Mouse (Mus musculus) kidney, adult 18-20 months (tissue): ENCODE measurements around the gene Iffo2.
"Not testable (repeated sequence)": the region's sequence is repeated elsewhere in the genome, so short reads cannot be mapped to it uniquely, and the experiment has no call there.

Source experiments
- DNase-seq: peaks from one replicate; pipeline ENCODE4 v3.0.0; 2021

Iffo2 gene

DNA sequence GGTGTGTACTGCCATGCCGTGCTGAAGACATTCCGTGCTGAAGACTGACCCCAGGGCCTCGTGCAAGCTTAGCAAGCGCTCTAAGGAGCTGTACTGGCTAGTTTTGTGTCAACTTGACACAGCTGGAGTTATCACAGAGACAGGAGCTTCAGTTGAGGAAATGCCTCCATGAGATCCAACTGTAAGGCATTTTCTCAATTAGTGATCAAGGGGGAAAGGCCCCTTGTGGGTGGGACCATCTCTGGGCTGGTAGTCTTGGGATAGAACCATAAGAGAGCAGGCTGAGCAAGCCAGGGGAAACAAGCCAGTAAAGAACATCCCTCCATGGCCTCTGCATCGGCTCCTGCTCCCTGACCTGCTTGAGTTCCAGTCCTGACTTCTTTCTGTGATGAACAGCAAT lies at the start of gene Iffo2:
Gene Iffo2, plus strand, starts transcription at position 301 of the 400 bp plus-strand sequence.
- DNase-seq = not testable (repeated sequence)

DNA sequence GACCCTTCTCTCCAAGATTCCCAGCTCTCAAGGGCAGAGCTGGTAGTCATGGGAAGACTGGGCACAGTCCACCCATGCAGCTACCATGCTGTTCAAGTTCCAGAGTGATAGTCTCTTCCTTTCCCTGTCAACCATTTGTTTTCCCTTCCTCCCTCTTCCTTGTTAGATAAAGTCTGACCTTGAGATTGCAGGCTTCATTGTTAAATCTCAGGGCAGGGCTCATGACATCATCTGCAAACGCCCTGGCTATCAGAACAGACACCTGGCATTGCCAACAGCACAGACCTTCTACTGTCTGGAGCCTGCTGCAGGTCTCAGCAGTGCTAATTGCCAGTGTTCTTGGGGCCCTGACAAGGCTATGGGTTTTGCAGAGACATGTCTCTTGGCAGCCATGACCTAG lies 48.9 kb upstream of the Iffo2 start:
- no peak for DNase-seq

DNA sequence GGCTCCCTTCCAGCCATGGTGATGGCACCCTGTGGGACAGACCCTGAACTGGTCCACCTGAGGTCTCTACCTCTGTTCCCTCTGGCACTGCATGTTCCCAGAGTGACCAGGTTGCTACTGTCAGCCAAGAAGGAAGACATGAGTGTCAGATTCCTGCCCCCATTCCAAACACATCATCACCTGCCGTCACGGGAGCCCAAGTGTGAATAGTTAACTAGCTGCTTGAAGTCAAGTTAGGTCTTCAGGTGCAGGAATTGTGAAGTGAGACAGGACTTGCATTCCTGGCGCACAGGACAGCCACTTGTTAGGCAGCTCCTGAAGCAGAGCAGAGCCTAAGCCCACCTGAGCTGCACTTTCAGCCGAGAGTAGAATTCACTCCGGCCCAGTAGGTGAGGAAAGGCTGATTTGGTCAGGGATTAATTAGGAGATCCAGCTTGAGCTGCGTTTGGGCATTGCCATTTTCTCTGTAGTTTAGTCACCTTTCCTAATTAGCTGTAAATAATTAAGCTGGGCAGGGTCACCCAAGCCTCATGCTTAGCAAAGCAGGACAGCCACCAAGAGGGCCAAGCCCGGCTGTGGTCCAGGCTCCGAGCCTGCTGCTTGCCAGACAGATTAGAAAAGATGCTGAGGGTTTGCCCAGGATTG lies 46.8 kb upstream of the Iffo2 start:
- peak; percentile 71 for DNase-seq

DNA sequence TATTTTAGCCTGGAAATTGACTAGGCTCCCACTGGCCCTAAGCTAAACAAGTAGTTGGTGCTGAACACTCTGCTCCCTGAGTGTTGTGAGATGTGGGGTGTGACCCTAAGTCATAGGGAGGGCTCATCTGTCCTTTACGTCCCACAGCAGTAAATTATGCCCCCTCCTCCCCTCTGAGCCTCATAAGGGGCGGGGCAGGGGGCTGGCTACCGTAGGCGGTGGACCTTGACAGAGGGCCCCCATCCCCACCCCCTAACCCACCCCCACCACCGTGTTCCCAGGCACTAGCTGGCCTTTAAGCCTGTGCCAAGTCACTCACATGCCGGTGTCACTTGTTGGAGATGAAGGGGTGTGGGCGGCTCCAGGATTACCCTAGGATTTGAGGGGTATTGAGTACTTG lies 45.9 kb upstream of the Iffo2 start:
- DNase-seq = no peak

DNA sequence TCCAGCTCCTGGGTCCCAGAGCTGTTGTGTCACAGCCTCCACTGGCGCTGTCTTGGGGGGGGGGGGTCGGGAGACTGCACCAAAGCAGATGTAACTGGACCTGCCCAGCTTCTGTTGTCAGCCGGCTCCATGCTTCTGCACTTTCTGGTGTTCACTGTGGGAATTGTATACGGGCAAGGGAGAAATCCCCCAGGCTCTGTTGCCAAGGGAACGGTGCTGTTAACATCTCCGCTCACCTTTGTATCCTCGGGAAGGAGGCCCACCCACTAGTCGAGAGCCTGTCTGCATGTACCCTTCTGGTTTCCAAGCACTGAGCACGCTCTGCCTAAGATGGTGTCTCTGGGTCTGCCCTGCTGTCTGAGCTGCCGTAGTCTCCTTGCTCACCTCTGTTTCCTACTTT lies 43.3 kb upstream of the Iffo2 start:
- DNase-seq = no peak

DNA sequence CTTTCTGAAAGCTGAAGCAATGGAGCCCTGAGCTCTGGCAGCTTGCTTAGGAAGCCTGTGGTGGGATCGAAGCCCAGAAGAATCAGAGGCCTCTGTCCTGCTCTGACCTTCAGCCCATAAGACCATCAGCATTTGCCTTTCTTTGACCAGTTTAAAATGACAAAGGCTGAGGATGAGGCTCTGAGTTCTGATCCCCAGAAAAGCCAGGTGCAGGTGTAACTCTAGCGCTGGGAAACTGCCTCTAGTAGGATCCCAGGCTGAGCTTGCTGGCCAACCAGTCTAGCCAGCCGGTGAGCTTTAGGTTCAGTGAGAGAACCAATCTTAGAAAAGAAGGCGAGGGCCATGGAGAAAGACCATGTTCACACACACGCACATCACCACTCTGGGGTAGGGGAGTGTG lies 42.0 kb upstream of the Iffo2 start:
- DNase-seq = no peak

DNA sequence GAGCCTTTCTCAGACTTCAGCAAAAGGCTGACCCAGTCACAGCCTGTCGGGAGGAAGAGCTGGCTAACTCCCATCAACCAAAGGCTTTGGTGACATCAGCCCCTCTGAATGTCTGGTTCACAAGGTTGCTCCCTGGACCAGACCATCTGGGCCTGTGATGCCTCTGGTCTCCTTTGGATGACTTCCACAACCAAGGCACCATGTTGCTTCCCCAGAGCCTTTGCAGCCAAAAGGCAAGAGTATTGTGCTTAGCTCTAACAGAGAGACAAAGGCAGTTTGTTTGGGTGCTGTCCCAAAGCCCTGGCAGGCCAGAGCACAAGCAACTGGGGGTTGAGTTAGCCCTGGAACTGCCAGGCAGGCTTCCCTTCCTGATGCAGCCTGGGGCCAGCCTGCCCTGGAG lies 40.4 kb upstream of the Iffo2 start:
- no peak for DNase-seq

DNA sequence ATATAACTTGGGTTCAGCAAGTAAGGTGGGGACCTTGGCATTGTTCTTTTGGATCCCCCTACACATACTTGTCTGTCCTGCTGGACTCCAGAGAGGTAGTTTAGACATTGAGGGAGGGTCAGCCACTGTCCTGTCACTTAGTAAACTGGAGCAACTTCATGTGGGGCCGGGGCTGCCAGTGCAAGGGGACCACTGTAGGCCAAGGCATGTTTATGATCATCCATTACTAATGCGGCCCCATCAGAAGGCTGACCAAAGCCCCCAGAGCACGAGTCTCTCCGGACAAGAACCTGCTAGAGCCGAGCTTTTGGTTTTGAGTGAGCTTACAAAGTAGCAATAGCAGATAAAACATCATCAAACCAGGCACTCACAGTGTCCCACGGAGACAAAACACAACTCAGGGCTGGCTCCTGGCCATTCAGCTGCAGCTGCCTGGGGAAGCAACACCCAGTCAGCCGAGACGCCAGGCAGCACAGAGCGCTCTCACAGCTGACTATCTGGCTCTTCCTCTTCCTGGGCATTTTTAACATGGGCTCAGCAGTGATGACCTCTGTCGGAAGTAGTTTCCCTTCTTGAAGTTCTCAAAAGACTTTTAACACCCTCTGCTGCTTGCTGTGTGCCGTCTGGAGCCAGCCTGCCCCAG lies 39.8 kb upstream of the Iffo2 start:
- no peak for DNase-seq

DNA sequence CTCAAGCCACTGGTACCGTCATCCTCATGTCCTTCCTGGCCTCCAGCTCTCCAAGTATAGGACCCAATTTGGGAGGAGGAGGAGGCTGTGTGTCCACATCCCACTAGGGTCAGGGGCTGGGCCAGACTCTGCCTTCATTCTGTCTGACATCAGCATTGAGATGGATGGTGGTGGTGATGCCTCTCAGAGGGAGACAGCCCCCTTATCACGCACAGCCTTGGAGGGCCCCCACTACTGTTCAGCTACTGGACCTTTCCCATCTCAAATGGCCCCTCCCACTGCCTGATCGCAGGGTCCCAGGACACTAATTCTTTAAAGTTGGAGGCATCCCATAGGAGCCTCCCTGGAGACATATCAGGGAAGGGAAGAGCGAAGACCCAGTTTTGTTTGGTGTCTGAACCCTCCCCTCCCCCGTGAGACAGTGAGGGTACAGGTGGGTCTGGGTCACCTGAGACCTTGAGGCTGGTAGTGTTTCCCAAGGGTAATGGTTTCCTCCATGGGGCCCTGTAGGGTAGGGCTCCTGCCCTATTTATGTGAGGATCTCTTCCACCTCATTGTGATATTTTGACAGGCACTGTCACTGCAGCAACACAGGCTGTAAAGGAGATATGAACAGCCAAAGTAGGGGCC lies 38.7 kb upstream of the Iffo2 start:
- no peak for DNase-seq

DNA sequence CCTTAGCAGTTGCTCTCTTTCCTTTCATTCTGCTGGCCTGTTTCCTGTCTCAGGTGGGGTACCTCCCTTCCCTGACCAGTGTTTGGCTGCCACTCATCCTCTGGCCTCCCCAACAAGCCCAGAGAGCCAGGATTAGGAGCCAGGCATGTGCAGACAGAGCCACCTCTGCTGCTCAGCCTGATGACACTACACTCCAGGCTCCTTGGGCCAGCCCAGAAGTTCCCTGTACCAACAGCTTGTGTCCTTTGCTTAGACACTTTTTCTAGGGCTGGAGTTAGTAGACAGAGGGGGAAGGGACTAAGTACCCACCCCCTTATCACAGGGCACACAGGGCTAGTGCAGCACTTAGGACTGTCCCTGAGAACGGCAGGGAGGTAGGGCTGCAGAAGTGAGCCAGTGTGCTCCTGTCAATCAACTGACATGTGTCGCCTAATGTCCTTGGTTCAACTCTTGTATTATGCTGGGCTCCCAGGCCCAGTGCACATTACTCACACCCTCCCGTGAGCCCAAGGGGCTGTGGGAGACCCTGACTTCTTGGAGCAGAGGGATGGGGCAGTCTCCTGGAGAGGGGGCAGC lies 38.0 kb upstream of the Iffo2 start:
- no peak for DNase-seq

DNA sequence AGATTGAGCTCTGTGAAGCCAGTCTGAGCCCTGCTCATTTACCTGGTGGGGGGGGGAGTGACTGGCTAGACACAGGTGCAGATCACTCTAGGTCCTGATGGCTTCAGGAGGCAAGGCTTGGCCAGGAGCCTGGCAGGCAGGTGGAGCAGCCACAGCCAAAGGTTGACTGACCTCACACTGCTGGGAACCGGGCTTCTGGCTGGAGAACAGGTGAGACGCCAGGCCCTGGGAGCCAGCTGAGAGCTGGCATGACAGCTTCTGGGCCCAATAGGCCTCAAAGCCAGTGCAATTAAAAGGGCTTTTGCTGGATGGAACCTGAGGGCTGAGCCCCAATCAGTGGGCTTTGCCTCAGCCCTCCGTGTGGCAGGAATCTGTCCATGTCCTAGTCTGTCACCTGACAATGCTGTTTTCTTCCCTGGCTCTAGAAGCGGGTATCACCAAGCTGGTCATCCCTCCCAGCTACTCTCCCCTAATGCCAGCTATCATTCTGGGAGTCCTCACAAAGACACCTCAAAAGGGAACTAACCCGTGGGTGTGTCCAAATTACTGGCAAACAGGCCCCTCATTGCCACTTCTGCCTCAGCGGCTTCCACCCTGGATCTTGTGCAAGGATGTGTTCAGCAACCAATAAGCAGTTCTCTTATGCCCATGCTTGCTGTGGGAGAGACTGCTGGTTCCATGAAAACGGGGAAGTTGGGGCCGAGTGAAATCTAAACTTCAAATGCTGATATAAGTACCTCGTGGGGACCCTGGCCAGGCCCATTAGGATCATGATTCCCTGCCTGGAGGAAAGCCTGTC lies 36.9 kb upstream of the Iffo2 start:
- DNase-seq = peak; percentile 54

DNA sequence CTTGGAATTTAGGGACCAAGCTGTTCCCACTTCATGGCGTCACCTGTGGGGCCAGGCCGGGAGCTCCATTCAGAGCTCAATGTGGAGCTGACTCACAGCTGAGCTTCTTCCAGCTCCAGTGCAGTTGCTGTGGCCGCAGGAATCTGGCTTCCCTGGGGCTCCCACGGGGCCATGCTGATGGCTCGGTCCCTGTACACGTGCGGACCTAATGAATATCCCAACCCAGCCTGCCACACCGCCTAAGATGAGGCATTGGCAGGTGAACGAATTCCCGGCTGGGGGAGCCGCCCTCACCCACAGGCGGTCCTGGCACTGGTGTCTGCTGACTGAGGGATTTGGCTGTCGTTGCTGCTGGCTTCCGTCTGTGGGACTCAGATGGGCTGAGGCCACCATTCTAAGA lies 29.5 kb upstream of the Iffo2 start:
- DNase-seq = no peak

DNA sequence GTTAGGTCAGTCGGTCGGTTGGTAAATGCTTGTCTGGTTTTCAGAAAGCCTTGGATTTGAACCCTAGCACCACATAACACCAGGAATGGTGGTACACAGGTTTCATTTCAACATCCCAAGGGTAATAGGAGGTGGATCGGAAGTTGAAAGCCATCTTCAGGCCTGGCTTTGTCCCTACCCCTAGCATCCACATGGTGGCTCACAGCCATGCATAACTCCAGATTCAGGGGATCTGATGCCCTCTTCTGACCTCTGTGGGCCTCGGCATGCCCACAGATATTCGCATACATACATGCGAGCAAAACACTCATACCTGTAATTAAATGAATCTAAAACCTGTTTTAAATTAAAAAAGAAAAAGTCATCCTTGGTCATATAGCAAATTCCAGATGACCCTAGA lies 28.6 kb upstream of the Iffo2 start:
- no peak for DNase-seq

DNA sequence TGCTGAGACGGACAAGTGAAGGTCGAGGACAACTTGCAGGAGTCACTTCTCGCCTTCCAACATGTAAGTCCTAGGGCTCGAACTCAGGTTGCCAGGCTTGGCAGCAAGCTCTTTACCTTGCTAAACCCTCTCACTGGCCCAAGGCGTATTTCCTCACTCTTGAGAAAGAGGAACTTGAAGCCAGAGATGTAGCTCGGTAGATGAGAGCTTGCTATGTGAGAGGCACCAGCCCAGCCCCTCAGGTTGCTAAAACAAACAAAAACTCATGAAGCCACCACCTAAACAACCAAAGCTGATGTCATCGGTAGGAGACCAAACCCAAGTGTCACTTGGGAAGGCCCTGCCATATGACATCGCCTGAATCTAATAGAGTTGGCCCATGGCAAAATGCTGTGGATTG lies 26.4 kb upstream of the Iffo2 start:
- DNase-seq = no peak

DNA sequence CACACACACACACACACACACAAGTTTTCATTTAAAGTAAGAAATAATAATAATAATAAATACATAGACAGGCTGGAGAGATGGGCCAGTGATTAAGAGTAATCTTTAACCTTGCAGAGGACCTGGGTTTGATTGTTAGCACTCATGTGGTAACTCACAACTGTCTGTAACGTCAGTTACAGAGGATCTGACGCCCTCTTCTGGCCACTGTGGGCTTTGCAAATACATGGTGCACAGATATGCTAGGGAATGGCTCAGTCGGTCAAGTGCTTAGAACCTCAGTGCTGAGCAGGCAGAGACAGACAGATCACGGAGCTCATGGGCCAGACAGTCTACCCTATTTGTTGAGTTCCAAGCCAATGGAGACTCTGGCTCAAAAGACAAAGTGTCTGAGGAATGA lies 24.6 kb upstream of the Iffo2 start:
- no peak for DNase-seq

DNA sequence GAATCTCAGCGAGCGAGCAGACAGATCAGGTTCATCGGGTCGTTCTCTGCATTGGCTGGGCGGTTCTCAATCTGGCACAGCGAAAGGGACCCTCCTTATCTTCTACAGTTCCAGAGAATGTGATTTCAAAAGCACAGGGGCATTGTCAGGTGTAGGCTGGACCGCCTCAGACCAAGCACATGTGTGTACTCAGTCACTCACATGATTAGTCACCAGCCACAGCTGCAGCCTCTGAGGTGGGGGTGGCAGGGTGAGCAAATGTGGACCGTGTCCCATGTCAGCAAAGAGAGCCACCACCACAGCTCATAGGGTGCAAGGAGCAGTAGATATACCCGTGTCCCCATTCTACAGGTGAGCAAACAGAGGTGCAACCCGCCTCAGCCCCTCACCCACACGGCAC lies 23.6 kb upstream of the Iffo2 start:
- no peak for DNase-seq

DNA sequence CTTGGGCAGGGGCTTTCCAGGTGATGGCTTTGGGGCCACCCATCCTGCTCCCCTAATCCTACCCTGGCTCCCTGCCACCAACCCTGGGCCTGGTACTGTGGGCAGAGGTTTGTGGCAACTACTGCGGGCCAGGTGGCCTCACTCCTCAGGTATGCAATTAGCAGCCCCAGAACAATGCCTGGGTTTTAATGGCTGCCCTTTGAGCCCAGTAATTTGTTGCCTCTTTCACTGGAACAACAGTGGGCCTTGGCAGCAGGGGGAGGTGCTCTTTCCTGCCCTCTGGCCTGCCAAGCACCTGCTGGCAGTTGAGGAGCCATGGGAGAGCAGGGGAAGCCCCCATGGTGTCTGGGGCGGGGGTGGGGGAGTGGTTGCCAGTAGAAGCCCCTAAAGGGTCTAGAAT lies 21.3 kb upstream of the Iffo2 start:
- DNase-seq = no peak

DNA sequence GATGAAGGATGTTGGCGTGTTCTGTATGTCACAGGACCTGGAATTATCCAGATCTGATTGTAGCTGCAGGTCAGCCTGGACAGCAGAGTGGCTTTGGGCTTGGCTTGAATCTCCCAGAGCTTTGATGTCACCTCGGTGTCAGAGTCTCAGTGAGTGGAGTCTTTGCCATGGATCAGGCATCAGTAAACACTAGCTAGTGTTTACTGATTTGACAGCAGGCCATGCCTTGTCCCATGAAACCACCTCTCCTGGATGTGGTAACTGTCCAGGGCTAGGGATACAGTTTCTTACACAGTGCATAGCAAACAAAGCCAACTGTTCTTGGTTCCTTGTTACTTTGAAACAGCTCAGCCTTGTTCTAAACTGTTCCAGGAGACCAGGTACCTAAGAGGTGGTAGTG lies 18.8 kb upstream of the Iffo2 start:
- no peak for DNase-seq

DNA sequence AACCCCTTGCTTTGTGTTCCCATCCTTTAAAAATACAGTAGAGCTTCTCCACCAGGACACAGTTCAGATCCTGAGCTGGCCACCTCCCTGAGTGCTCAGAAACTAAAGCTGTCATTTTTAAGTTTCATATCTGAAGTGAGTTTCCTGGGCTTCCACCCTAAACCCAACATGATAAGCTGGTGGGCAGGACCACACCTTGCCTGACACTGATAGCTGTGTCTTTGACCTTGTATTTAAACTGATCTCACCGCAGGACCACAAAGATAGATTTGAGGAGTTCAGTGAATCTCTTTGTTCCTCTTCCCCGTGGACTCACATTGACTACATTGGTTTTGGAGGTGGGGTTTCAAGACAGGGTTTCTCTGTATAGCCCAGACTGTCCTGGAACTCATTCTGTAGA lies 17.4 kb upstream of the Iffo2 start:
- DNase-seq = no peak

DNA sequence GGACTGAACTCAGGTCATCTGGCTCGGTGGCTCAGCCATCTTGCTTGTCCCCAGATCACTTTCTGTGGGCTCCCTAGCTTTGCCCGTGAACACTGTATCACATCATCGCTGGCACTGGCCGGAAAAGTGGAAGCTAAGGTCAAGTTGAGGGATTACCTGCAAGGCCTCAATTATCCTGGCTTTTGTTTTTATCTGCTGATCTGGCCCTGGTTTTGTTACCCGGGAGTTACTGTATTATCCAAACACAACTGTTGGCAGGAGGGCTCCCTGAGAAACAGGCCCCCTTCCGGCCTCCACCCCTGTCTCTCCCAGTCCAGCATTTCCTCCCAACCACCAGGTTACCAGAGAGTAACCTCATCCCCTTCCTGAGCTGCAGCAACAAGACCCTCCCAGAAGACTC lies 11.1 kb upstream of the Iffo2 start:
- DNase-seq = no peak

DNA sequence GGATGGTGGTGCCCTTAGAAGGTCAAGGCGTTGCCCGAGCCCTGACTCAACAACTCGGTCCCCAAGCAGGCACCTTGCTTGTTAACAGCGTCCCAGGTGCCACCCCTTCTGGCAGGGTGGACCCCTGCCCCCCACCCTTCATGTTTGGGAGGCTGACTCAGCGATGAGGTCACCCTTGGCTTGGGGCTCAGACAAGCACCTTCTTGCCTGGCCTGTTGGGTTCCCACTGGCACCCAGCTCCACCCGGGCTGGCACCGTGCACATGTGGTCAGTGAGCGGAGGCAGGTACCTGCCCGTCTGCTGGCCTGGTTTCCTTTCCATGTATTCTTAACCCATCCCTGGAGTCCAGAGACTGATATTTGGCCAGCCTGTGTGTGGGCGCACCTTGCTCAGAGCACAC lies 8.4 kb upstream of the Iffo2 start:
- no peak for DNase-seq

DNA sequence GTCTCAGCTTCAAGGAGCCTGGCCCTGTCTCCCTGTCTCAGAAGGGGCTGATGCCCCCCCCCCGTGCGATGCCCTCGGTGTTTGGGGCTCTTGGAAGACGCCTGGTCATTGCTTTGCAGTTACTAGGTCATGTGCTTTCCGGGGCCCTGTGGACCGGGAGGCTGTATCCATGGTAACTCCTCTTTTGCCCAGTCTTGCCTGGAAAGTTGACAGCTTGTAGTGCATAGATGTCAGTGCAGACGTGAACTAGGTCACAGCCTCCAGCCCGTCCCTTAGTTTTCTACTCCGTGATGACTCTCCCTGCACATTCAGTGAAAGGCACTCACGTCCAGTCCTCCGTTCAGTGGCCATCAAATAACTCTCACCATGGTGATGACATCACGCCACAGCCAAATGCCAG lies 3.9 kb upstream of the Iffo2 start:
- DNase-seq = no peak

DNA sequence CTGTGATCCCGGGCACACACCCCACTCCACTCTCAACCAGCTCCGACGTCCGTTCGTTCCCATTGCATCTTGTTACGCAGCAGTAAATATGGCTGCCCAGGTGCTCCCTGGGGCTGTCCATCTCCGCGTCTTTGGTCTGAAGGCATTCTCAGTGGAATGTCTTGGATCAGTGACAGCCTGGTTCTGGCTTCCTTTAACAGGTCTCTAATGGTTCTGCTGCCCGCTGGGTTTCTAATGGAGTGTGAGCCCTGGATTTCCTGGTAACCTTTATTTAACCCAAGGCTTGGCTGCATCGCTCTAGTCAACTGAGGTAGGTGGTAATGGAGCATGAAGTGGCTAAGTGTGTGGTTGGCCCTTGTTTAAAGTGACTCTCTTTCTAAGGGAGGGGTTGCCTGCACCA lies 1.7 kb downstream of the Iffo2 start:
- DNase-seq = peak; percentile 14
